Mouse (Mus musculus): ENCODE measurements around the gene Rad54l.

- TF ChIP-seq CTCF (IDR thresholded peaks at IDR 0.05) (no peak), EP300 (IDR thresholded peaks at IDR 0.05) (no peak)
Measured at GRCm38 (mm10) chr4:116140801-116141574, 17.5 kb upstream of the Rad54l start.
